Mouse (Mus musculus) E14TG2a.4 (cell line): ENCODE measurements around the gene Fibcd1.

Source experiments
- CTCF ChIP-seq: conservative IDR thresholded peaks from 2 replicates; pipeline ENCODE4 v1.5.1; 2014; ENCODE audit warnings: low read length
- NANOG ChIP-seq: IDR thresholded peaks from 2 replicates; pipeline ENCODE4 v1.6.1; 2014; ENCODE audit warnings: borderline replicate concordance, low read length, mixed read lengths
- POU5F1 ChIP-seq: IDR thresholded peaks from 2 replicates; pipeline ENCODE4 v1.6.1; 2014; ENCODE audit warnings: low read length, borderline replicate concordance

DNA sequence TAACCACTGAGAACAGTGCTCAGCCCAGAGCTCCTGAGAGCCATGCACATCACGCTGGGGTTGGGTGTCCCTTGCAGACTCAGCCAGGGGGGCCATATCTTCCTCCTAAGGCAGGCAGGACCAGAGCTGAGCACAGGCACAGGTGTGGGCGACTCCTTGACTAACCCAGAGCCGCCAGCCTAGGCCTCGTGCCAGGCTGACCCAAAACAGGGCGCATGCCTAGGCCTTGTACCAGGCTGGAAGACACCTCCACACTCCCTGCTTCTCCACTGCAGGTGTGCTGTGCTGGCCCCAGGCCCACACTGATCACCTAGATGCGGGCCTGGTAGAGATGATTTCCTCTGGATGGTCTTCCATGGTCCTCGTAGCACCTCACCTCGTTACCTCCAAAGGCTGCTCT lies 43.0 kb downstream of the Fibcd1 start:
- TF ChIP-seq CTCF (no peak), POU5F1 (no peak), NANOG (no peak)
